Mouse (Mus musculus) kidney, adult 18-20 months (tissue): ENCODE data around the gene Ppp1r9a.

Source experiments
- DNase-seq: peaks from one replicate; pipeline ENCODE4 v3.0.0; 2021

Ppp1r9a gene

DNA sequence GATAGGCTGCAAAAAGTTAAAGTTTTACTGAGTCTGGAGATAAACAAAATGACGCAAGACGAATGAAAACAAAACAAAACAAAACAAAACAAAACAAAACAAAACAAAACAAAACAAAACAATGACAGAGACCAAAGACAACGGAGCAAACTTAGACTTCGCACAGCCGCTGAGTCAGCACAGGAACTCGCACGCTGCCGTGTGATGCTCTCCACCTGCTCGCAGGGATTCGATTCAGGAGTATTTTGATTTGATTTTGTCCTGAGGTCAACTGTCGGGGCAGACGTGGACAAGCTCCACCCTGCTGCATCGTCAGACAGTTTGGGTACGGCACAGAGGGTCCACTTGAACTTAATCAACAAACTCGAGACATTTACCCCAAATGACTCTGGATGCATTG, 105.9 kb downstream of the Ppp1r9a start:
- DNase-seq = no peak

DNA sequence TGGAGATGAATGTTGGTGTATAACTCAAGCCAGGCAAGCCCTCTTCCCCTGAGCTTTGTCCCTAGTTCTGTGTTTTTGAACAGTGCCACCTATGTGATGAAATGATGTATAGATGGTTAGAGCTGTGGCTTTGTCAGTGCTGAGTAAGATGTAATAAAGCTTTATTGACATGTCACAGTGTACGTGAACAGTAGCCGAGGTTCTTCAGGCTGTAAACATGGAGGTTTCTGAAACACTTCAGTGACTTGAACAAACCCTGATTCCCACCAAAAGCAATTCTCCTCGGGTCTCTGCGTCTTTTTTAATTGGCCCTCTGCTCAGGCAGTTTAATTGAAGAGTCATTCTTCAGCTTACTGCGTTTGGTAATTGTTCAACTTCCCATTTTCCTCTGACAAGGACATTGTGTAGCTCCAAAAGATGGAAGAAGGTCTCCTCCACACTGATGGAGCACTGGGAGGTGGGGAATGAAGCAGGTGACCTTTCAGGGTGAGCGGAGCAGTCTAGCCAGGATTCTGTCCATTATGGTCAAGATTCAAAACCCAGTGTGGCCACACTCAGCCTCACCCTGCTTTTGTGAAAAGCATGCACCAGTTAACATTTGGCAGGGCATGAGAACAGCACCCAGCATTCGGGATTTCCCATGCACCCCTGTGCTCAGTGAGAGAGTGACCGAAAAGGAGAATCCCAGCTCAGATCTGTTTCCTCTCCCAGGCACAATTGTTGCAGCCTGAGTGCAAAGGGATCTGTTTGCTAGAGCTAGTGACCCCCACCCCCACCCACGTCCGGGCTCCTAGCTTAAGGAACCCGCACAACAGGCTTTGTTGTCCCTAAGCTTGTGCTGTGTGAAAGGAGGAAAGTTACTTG, 108.1 kb downstream of the Ppp1r9a start:
- no peak for DNase-seq

GRCm38 (mm10) chr6:5012794-5013193, 110.1 kb downstream of the Ppp1r9a start:
- no peak for DNase-seq

DNA sequence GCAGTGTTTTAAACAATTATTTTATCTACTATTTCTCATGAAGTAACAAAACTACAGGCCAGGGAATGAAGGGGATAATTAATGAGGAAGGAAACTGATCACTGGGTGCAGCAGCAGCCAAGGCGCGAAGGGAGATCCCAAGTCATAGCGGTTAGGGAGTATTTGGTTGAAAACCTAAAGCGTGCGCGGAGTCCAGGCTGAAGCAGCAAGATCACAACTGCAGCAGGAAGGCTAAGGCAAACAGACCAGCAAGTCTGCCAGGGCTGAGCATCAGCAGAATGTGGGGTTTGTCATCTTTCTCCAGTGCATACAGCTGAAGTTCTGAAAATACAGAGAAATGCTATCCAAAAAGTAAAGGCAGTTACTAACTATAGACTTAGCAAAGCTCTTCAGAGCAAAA, 111.8 kb downstream of the Ppp1r9a start:
- no peak for DNase-seq

DNA sequence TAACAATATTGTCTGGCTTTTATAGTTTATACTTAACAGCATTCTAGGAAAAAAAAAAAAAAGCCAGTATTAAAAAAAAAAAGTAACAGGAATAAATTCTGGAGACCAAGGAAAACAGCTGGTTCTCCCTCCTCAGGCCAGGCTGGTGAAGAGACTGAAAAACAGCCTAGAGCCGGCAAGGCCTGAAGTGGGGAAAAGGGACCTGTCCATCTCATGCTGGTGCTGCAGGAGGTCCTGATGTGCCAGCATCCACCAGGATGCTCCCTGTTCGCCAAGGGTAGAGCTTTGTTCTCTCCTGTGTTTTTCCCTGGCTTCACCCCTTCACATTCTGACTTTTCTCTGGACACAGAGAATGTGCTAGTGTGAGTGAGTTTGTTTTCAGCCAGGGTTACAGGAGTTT, 112.5 kb downstream of the Ppp1r9a start:
- no peak for DNase-seq

- no peak for DNase-seq
Observed at GRCm38 (mm10) chr6:5017945-5018511, 115.3 kb downstream of the Ppp1r9a start.

DNA sequence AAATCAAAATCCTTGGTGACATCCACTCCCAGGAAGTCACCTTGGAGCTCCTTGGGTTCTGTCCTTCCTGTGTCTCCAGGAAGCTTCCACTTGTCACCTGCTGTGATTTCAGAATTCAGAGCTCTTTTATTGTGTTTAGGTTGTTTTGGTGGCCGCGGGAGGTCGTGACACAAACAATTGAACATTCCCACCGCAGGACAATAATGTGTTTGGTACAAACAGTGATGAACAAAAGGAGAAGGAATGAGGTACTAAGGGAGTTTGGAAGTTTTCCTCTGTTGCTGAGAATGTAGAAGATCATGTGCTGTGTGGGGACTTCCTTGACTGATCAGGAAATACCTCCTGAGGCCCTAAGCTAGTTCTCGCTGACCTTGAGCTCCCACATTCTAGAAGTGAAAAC, 116.5 kb downstream of the Ppp1r9a start:
- DNase-seq = no peak

GRCm38 (mm10) chr6:5019969-5020368, 117.3 kb downstream of the Ppp1r9a start:
- DNase-seq = no peak

DNA sequence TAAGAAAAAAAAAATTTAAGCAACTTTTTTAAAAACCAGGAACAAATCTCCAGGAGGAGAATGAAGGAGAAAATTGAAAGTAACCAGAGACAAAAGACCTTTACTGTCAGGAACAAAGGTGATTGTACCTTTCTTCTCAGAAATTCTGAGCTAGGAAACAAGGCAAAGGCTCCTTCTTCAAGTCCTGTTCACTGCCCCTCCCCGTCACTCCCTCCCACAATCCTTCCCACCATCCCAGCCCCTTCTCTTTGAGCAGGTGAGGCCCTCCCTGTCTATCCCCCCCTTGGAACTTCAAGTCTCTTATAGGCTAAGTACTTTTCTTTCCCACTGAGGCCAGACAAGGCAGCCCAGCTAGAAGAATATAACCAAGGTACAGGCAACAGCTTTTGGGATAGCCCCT, 117.8 kb downstream of the Ppp1r9a start:
- no peak for DNase-seq

DNA sequence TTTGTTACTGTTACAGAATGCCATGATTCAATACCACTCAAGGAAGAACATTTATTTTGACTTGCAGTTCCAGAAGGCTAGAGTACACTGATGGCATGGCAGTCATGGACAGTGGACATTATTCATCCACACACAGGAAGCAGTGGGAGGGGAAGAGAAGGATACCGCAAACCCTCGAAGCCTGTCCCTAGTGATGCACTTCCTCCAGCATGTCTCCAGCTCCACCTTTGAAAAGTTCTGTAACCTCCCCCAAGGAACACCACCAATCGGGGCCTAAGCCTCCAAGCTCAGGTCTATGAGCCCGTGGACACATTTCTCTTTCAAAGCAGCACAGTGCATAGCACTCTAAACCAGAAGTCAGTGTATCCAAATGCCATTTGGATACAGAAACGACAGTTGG, 120.0 kb downstream of the Ppp1r9a start:
- DNase-seq = no peak

GRCm38 (mm10) chr6:5024893-5025292, 122.2 kb downstream of the Ppp1r9a start:
- no peak for DNase-seq

DNA sequence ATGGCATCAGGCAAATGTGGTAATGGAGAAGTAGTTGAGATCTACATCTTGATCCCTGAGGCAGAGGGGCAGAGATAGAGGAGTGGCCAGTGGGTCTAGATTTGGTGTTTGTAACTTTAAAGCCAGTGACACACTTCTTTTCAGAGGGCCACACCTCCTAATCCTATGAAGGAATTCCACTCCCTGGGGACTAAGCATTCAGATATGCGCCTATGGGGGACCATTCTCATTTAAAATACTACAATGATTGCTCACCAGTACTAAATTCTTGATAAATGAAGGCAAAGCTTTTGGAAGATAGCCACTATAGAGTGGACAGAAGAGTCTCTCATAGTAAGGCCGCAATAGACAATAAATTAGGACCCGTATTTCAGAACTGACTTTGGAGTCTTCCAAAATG, 124.1 kb downstream of the Ppp1r9a start:
- no peak for DNase-seq

DNA sequence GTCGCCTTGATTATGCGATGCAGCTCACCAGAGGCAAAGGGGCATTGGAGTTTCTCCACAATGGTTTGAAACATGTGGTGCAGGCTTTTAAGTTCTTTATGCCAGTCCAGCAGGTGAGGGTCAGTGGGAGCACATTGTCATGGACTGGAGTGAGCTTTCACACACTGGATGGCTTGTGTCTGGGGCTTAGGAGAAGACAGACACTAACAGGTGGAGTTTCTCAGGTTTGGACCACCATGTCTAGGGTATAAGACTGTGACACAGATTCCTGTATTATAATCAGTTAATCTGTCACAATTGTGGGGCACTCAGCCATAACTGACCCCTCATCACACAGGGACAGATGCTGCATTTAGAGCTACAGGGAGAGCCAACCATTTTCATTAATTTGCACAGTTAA, 124.5 kb downstream of the Ppp1r9a start:
- no peak for DNase-seq

DNA sequence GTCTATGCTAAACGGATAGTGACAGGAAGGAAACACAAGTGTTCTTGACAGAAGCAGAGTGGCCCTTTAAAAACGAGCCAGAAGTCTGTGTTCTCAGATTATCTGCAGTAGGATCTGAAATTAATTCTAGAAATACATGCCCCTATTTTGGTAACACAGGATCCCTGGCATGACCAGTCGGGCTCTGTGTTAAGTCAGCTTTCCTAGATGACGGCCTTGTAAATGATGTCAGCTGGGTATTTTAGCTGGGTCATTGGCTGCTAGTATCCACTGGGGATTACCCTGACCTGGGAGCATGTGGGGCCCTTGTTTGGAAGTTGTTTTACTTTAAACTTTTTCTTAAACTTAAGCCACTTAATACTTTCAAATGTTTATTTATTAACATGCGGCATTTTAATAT, 125.1 kb downstream of the Ppp1r9a start:
- no peak for DNase-seq

DNA sequence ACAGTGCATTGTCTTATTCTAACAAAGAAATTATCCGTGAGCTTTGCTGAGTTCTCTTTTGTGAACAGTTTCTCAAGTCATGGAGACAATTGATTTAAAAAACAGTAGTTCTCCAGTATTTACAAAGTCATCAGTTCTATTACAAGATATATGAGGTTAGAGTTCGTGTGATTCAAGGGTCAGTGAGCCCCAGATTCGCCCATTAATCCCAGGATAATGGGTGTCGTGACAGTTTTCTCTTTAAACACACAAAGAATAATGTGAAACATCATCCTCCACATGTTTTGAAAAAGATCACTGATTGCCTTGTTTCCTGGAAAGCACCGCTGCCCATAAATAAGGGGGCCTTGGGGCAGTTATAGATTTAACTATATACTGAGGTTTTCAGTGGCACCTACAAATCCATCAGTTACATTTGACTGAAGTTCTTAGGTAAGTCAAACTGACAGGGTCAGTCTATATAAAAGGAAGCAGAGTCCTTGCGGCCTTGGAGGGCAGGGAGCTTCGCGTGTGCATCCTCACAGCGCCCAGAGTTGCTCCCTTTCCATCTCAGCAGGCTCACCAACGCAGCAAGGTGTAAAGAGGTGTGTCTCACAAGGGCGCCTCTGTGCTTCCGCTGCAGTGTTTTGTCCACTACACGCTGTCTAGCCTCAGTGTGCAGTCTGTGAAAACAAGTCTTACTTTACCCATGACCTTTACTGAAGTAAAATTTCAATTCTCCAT, 126.6 kb downstream of the Ppp1r9a start:
- no peak for DNase-seq

DNA sequence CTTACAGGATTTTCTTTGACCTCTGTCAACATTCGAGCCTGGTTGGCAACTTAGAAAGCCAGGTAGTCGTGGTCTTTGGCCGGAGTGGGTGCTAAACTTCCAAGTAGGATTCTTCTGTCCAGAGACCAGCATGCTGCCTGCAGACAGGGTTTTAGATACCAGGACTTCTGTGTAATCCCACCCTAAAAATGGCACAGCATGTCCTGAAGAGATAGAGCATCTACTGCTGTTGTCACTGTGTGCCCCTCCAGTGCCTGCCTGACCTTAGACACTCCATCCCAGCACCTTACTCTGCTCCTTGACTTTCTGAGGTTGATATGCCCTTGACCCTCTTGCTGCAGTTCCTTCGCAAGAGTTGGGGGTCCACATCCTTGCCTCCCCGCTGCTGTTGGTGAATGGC, 127.2 kb downstream of the Ppp1r9a start:
- no peak for DNase-seq

- no peak for DNase-seq
Observed at GRCm38 (mm10) chr6:5032986-5033633, 130.4 kb downstream of the Ppp1r9a start.

GRCm38 (mm10) chr6:5037225-5037624, 134.5 kb downstream of the Ppp1r9a start:
- no peak for DNase-seq

DNA sequence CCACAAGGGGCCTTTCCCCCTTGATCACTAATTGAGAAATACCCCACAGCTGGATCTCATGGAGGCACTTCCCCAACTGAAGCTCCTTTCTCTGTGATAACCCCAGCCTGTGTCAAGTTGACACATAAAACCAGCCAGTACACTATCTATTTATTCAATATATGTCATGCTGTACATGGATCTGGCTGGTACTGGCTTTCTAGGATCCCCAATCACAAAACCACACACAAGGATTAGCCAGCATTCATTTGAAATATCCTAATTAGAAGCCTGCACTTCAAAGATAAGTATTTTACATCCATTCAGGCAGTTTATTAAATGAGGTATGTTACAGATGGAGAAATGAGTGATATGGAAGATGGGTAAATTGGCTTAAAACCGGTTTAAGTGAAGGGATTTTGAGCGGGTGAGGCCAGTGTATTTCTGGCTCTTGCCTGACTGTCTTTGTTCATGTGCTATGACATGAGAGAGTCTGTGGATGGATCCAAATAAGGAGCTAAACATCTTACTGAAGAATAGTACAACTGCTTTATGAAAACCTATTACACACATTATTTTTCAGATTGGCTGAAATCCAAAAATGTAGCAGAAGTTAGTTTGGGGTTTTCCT, 135.5 kb downstream of the Ppp1r9a start:
- no peak for DNase-seq

- DNase-seq = no peak
Observed at GRCm38 (mm10) chr6:5039316-5039715, 136.6 kb downstream of the Ppp1r9a start.

DNA sequence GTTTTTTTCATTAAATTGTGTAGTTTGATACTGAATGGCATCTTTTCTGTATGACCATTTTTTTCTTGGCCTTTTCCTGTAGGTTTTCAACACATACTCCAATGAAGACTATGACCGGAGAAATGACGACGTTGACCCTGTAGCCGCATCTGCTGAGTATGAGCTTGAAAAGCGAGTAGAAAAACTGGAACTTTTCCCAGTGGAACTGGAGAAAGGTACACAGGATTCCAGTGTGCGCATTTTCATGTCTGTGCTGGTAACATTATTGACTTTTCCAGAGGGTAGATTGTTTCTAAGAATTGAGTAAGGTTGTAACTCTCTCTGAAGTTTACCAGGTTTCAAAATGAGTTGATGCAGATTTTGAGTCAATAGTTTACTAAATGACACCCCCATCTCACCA, 143.1 kb downstream of the Ppp1r9a start:
- DNase-seq = no peak

GRCm38 (mm10) chr6:5048025-5048424, 145.3 kb downstream of the Ppp1r9a start:
- DNase-seq = no peak

DNA sequence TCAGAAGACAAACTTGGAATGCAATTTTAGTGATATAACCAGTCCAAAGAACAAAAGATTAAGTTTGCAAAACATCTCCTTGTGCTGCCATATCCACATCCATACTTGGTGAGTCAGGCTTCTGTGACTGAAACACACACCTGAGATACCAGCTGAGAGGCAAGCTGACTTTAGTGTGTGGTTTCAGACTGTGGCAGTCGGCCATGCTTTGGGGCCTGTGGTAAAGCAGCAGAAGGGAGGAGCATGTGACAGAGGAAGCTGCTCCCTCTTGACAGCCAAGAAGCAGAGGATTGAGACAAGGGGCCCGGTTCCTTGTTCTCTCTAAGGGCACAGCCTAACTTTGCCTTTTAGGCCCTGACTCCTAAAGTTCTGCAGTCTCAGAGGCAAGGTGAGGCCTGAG, 149.6 kb downstream of the Ppp1r9a start:
- no peak for DNase-seq
